Mouse (Mus musculus): ENCODE results near the gene Elac2. TPM values are rescaled to one million over a fixed set of nuclear protein-coding genes. Genes with fewer than 3 reads are reported as not detected.
A peak's percentile ranks its signal among the peaks of the same experiment; 100 is the strongest.

Gene Elac2
- polyA plus RNA-seq, 1 experiment from 2014 or later = 28.4 TPM

GRCm38 (mm10) chr11:64972418-64972817 is 6.4 kb upstream of the Elac2 start:
- Histone ChIP-seq H3K4me2 (no peak overlapping the region), H3K4me3 (no peak overlapping the region), H3K27me3 (peaks cover 16% of the 10 kb centered on the region), H3K27ac (no peak overlapping the region), H3K9me3 (no peaks in the 10 kb centered on the region), H3K9ac (no peak overlapping the region), H3K4me1 (peaks cover 19% of the 10 kb centered on the region), H3K36me3 (no peaks in the 10 kb centered on the region)
- 70% methylated on average over 2 of the region's 2 CpGs for WGBS
- no peak for ATAC-seq (ENCODE audit: insufficient number of reproducible peaks, insufficient read depth, low FRiP score, low TSS enrichment, low read depth)

GRCm38 (mm10) chr11:64979489-64979845 is 629 bp downstream of the Elac2 start:
- Histone ChIP-seq H3K27me3 (no peaks in the 10 kb centered on the region), H3K4me3 (peak overlapping the region; percentile 94), H3K9me3 (no peaks in the 10 kb centered on the region), H3K4me1 (peaks cover 17% of the 10 kb centered on the region), H3K9ac (peak overlapping the region; percentile 83), H3K27ac (no peak overlapping the region), H3K4me2 (peak overlapping the region; percentile 86), H3K36me3 (peaks cover 31% of the 10 kb centered on the region)
- ATAC-seq (ENCODE audit: insufficient number of reproducible peaks, insufficient read depth, low FRiP score, low TSS enrichment, low read depth) = no peak
- 13% methylated on average over 9 of the region's 9 CpGs for WGBS

- no peak overlapping the region for H3K4me2 ChIP-seq
- H3K36me3 ChIP-seq = peaks cover 94% of the 10 kb centered on the region
- H3K4me3 ChIP-seq = no peak overlapping the region
- H3K9ac ChIP-seq = no peak overlapping the region
- no peaks in the 10 kb centered on the region for H3K9me3 ChIP-seq
- WGBS = 84% methylated on average over 2 of the region's 2 CpGs
- H3K27ac ChIP-seq = no peak overlapping the region
- no peaks in the 10 kb centered on the region for H3K4me1 ChIP-seq
- H3K27me3 ChIP-seq = no peaks in the 10 kb centered on the region
- ATAC-seq (ENCODE audit: insufficient number of reproducible peaks, insufficient read depth, low FRiP score, low TSS enrichment, low read depth) = no peak
Observed at GRCm38 (mm10) chr11:64988556-64988955, 9.7 kb downstream of the Elac2 start.

- no peak overlapping the region; the same call in 1 of the 2 replicates for H3K9ac ChIP-seq
- peaks cover 91% of the 10 kb centered on the region for H3K36me3 ChIP-seq
- no peak overlapping the region for H3K27ac ChIP-seq
- no peak overlapping the region for H3K4me3 ChIP-seq
- H3K27me3 ChIP-seq = no peaks in the 10 kb centered on the region
- H3K4me1 ChIP-seq = no peaks in the 10 kb centered on the region
- H3K9me3 ChIP-seq = no peaks in the 10 kb centered on the region
- ATAC-seq (ENCODE audit: insufficient number of reproducible peaks, insufficient read depth, low FRiP score, low TSS enrichment, low read depth) = no peak
- H3K4me2 ChIP-seq = no peak overlapping the region
- WGBS = 88% methylated on average over 3 of the region's 3 CpGs
Observed at GRCm38 (mm10) chr11:64998439-64998838, 19.6 kb downstream of the Elac2 start.

- no peaks in the 10 kb centered on the region for H3K4me1 ChIP-seq
- H3K4me2 ChIP-seq = no peak overlapping the region
- WGBS = 84% methylated on average over 5 of the region's 5 CpGs
- no peaks in the 10 kb centered on the region for H3K9me3 ChIP-seq
- no peak overlapping the region for H3K9ac ChIP-seq
- no peak for ATAC-seq (ENCODE audit: insufficient number of reproducible peaks, insufficient read depth, low FRiP score, low TSS enrichment, low read depth)
- H3K27ac ChIP-seq = no peak overlapping the region
- no peak overlapping the region for H3K4me3 ChIP-seq
- H3K36me3 ChIP-seq = peaks cover 81% of the 10 kb centered on the region
- H3K27me3 ChIP-seq = no peaks in the 10 kb centered on the region
Observed at GRCm38 (mm10) chr11:64999685-65000084, 20.8 kb downstream of the Elac2 start.

- H3K4me2 ChIP-seq = no peak overlapping the region
- 87% methylated on average over 14 of the region's 14 CpGs for WGBS
- 0 out of 2 replicates have a peak, but pooled peaks cover 5% of the 10 kb centered on the region for H3K4me1 ChIP-seq
- no peak overlapping the region for H3K27ac ChIP-seq
- peaks cover 69% of the 10 kb centered on the region for H3K36me3 ChIP-seq
- no peak for ATAC-seq (ENCODE audit: insufficient number of reproducible peaks, insufficient read depth, low FRiP score, low TSS enrichment, low read depth)
- H3K4me3 ChIP-seq = no peak overlapping the region
- no peaks in the 10 kb centered on the region for H3K9me3 ChIP-seq
- H3K9ac ChIP-seq = no peak overlapping the region
- H3K27me3 ChIP-seq = no peaks in the 10 kb centered on the region
Observed at GRCm38 (mm10) chr11:65001729-65002128, 22.9 kb downstream of the Elac2 start.

GRCm38 (mm10) chr11:65003611-65004010 is 24.8 kb downstream of the Elac2 start:
- Histone ChIP-seq H3K4me3 (no peak overlapping the region), H3K9me3 (no peaks in the 10 kb centered on the region), H3K4me2 (no peak overlapping the region), H3K9ac (no peak overlapping the region), H3K36me3 (peaks cover 50% of the 10 kb centered on the region), H3K4me1 (0 out of 2 replicates have a peak, but pooled peaks cover 5% of the 10 kb centered on the region), H3K27me3 (no peaks in the 10 kb centered on the region), H3K27ac (no peak overlapping the region)
- ATAC-seq (ENCODE audit: insufficient number of reproducible peaks, insufficient read depth, low FRiP score, low TSS enrichment, low read depth) = no peak
- 85% methylated on average over 5 of the region's 5 CpGs for WGBS

- H3K36me3 ChIP-seq = peaks cover 38% of the 10 kb centered on the region
- H3K27me3 ChIP-seq = no peaks in the 10 kb centered on the region
- H3K9me3 ChIP-seq = no peaks in the 10 kb centered on the region
- no peak overlapping the region for H3K4me2 ChIP-seq
- no peak overlapping the region for H3K27ac ChIP-seq
- WGBS = 77% methylated on average over 3 of the region's 3 CpGs
- ATAC-seq (ENCODE audit: insufficient number of reproducible peaks, insufficient read depth, low FRiP score, low TSS enrichment, low read depth) = no peak
- 0 out of 2 replicates have a peak, but pooled peaks cover 5% of the 10 kb centered on the region for H3K4me1 ChIP-seq
- no peak overlapping the region for H3K4me3 ChIP-seq
- H3K9ac ChIP-seq = 0 out of 2 replicates have a peak overlapping the region, but pooled peaks have one; percentile 6
Observed at GRCm38 (mm10) chr11:65004836-65005235, 26.0 kb downstream of the Elac2 start.

GRCm38 (mm10) chr11:65006047-65006446 is 27.2 kb downstream of the Elac2 start:
- Histone ChIP-seq H3K4me1 (0 out of 2 replicates have a peak, but pooled peaks cover 5% of the 10 kb centered on the region), H3K4me3 (no peak overlapping the region), H3K9me3 (no peaks in the 10 kb centered on the region), H3K27me3 (no peaks in the 10 kb centered on the region), H3K27ac (no peak overlapping the region), H3K4me2 (no peak overlapping the region), H3K9ac (no peak overlapping the region), H3K36me3 (peaks cover 26% of the 10 kb centered on the region)
- no peak for ATAC-seq (ENCODE audit: insufficient number of reproducible peaks, insufficient read depth, low FRiP score, low TSS enrichment, low read depth)
- 88% methylated on average over 4 of the region's 4 CpGs for WGBS

- no peaks in the 10 kb centered on the region for H3K27me3 ChIP-seq
- H3K9ac ChIP-seq = no peak overlapping the region
- no peak for ATAC-seq (ENCODE audit: insufficient number of reproducible peaks, insufficient read depth, low FRiP score, low TSS enrichment, low read depth)
- 76% methylated on average over 6 of the region's 6 CpGs for WGBS
- H3K9me3 ChIP-seq = no peaks in the 10 kb centered on the region
- H3K36me3 ChIP-seq = no peaks in the 10 kb centered on the region
- no peaks in the 10 kb centered on the region for H3K4me1 ChIP-seq
- H3K4me3 ChIP-seq = no peak overlapping the region
- no peak overlapping the region for H3K27ac ChIP-seq
- H3K4me2 ChIP-seq = no peak overlapping the region
Observed at GRCm38 (mm10) chr11:65013906-65014305, 35.1 kb downstream of the Elac2 start.

GRCm38 (mm10) chr11:65016754-65017153 is 37.9 kb downstream of the Elac2 start:
- Histone ChIP-seq H3K27me3 (no peaks in the 10 kb centered on the region), H3K9me3 (no peaks in the 10 kb centered on the region), H3K4me1 (no peaks in the 10 kb centered on the region), H3K9ac (no peak overlapping the region), H3K4me3 (no peak overlapping the region), H3K27ac (no peak overlapping the region), H3K4me2 (no peak overlapping the region), H3K36me3 (no peaks in the 10 kb centered on the region)
- no peak for ATAC-seq (ENCODE audit: insufficient number of reproducible peaks, insufficient read depth, low FRiP score, low TSS enrichment, low read depth)
- WGBS = 95% methylated on average over 1 of the region's 1 CpGs

GRCm38 (mm10) chr11:65020744-65021143 is 41.9 kb downstream of the Elac2 start:
- Histone ChIP-seq H3K4me3 (no peak overlapping the region), H3K4me2 (no peak overlapping the region), H3K9me3 (no peaks in the 10 kb centered on the region), H3K9ac (no peak overlapping the region), H3K4me1 (no peaks in the 10 kb centered on the region), H3K36me3 (0 out of 2 replicates have a peak, but pooled peaks cover 4% of the 10 kb centered on the region), H3K27me3 (no peaks in the 10 kb centered on the region), H3K27ac (no peak overlapping the region)
- WGBS = 89% methylated on average over 4 of the region's 4 CpGs
- ATAC-seq (ENCODE audit: insufficient number of reproducible peaks, insufficient read depth, low FRiP score, low TSS enrichment, low read depth) = no peak
